Comparison of ENCODE assay signal across 8 mouse cellular contexts in the genomic region with DNA sequence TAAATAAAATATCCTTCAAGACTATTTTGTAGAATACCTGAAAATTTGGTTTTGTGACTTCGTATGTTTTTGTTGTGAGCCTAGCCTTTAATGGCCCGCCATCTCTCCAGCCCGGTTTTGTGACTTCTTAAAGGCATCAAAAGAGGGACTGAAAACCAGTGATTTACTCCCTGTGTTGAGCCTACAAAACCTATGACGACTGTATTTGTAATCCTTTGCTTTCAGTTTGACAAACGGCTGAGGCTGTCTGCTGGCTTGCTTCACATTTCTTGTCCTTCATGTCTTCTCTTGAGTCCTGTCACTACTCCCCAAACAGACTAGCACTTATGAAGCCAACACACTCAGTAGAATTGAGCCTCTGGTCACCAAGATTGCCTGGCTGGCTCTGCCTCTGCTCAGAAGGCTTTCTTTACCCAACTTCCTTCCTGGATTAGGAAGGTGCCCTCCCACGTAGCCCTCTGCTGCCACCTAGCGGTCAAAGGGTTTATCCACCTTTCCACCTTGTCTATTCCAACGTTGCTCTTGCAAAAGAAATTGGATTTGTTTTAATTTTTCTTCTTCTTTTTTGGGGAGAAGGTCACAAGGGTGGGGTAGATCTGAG. TPM values are rescaled to one million over a fixed set of nuclear protein-coding genes. Genes with fewer than 3 reads are reported as not detected.
DNase-seq lines count a peak whose midpoint lies in the region; ATAC-seq and TF ChIP-seq lines count a peak whose summit lies in the region.

No protein-coding gene starts in this region.

- no peak overlapping the region for H3K27ac ChIP-seq in forebrain, postnatal 0 days (ENCODE audit: low read depth, low read length)
- no peak overlapping the region; the same call in 1 of the 2 replicates for H3K27ac ChIP-seq in lung, embryonic 16.5 days (ENCODE audit: low read length)
- H3K27ac ChIP-seq in olfactory bulb, adult 2 months (ENCODE audit: insufficient read depth, low read depth, low read length): no peak overlapping the region
- H3K27ac ChIP-seq in thymus, adult 2 months (ENCODE audit: control insufficient read depth, insufficient read depth, low read length): no peak overlapping the region

- no peaks in the 10 kb centered on the region for H3K9me3 ChIP-seq in forebrain, postnatal 0 days (ENCODE audit: low read length)
- H3K9me3 ChIP-seq in lung, embryonic 16.5 days (ENCODE audit: control insufficient read depth, low read length): no peaks in the 10 kb centered on the region

- TF ChIP-seq POLR2A in olfactory bulb, adult 2 months (IDR thresholded peaks at IDR 0.05; ENCODE audit: insufficient read depth, low read depth, low read length): no peak
- no peak for TF ChIP-seq POLR2A in thymus, adult 2 months (IDR thresholded peaks at IDR 0.05; ENCODE audit: control insufficient read depth, extremely low read depth, insufficient read depth, low read length, poor library complexity)

- H3K27me3 ChIP-seq in forebrain, postnatal 0 days (ENCODE audit: insufficient read depth, low read length): no peaks in the 10 kb centered on the region
- no peaks in the 10 kb centered on the region for H3K27me3 ChIP-seq in lung, embryonic 16.5 days (ENCODE audit: control insufficient read depth, insufficient read depth, low read depth, low read length)
- H3K27me3 ChIP-seq in thymus, adult 2 months (ENCODE audit: control insufficient read depth, insufficient read depth, low read length): no peaks in the 10 kb centered on the region

- no peaks in the 10 kb centered on the region for H3K4me1 ChIP-seq in forebrain, postnatal 0 days (ENCODE audit: insufficient read depth)
- H3K4me1 ChIP-seq in lung, embryonic 16.5 days (replicated peaks; ENCODE audit: control insufficient read depth, insufficient read depth, low read length): no peaks in the 10 kb centered on the region
- H3K4me1 ChIP-seq in olfactory bulb, adult 2 months (ENCODE audit: control insufficient read depth, insufficient read depth, low read length): 0 out of 2 replicates have a peak, but pooled peaks cover 2% of the 10 kb centered on the region
- no peaks in the 10 kb centered on the region for H3K4me1 ChIP-seq in thymus, adult 2 months (replicated peaks; ENCODE audit: control insufficient read depth, insufficient read depth, low read length)

- H3K36me3 ChIP-seq in forebrain, postnatal 0 days (ENCODE audit: insufficient read depth): no peaks in the 10 kb centered on the region
- H3K36me3 ChIP-seq in lung, embryonic 16.5 days (ENCODE audit: control insufficient read depth, insufficient read depth, low read length): no peaks in the 10 kb centered on the region
- H3K36me3 ChIP-seq in thymus, adult 2 months (ENCODE audit: control insufficient read depth, insufficient read depth, low read length): no peaks in the 10 kb centered on the region

- peak; percentile 77 for ATAC-seq in forebrain, postnatal 0 days
- peak; percentile 83 for ATAC-seq in lung, embryonic 16.5 days (ENCODE audit: low read depth)

- intact Hi-C loops in heart, postnatal 36 days (cut with DNase I): loop anchor here (1.0 to 5.0 kb wide), 4 partner anchors 376 to 826 kb away; no protein-coding TSS in a partner anchor

- peak; percentile 72 for DNase-seq in MEL-GATA-1-ER (ENCODE audit: extremely low read depth, low read depth)
- DNase-seq in cerebellum, adult 18-20 months: peak; percentile 83 to 84
- peak; percentile 94 for DNase-seq in forebrain, postnatal 0 days
- DNase-seq in heart, postnatal 36 days: peak; percentile 91 to 95
- peak; percentile 67 to 76 for DNase-seq in layer of hippocampus, adult 18-20 months (ENCODE audit: low spot score in 2 of 2)
- DNase-seq in thymus, adult 2 months: peak; percentile 88

- no peak overlapping the region for H3K9ac ChIP-seq in forebrain, postnatal 0 days
- peak overlapping the region; percentile 51; the same call in 1 of the 2 replicates for H3K9ac ChIP-seq in lung, embryonic 16.5 days (ENCODE audit: low read length)

- peak; percentile 98 for TF ChIP-seq CTCF in forebrain, postnatal 0 days (IDR thresholded peaks at IDR 0.05; ENCODE audit: low read depth)
- peak; percentile 52 for TF ChIP-seq CTCF in olfactory bulb, adult 2 months (IDR thresholded peaks at IDR 0.05; ENCODE audit: insufficient read depth, low read depth, low read length)
- peak; percentile 48; the same call in 1 of the 2 replicates for TF ChIP-seq CTCF in thymus, adult 2 months (IDR thresholded peaks at IDR 0.05; ENCODE audit: borderline replicate concordance, control insufficient read depth, extremely low read depth, insufficient read depth, low read length, poor library complexity)

- no peak overlapping the region for H3K4me3 ChIP-seq in forebrain, postnatal 0 days (ENCODE audit: low read depth, low read length)
- H3K4me3 ChIP-seq in lung, embryonic 16.5 days (ENCODE audit: low read length): no peak overlapping the region
- H3K4me3 ChIP-seq in olfactory bulb, adult 2 months (ENCODE audit: insufficient read depth, low read depth, low read length): no peak overlapping the region
- no peak overlapping the region for H3K4me3 ChIP-seq in thymus, adult 2 months (ENCODE audit: control insufficient read depth, insufficient read depth, low read length)

- no peak overlapping the region for H3K4me2 ChIP-seq in forebrain, postnatal 0 days (ENCODE audit: low read depth)
- H3K4me2 ChIP-seq in lung, embryonic 16.5 days (ENCODE audit: low read depth, low read length): 0 out of 2 replicates have a peak overlapping the region, but pooled peaks have one; percentile 6

- 37% methylated on average over 8 of the region's 8 CpGs for WGBS in forebrain, postnatal 0 days
- 38% methylated on average over 8 of the region's 8 CpGs for WGBS in lung, embryonic 16.5 days
- WGBS in olfactory bulb, adult 2 months: 30% methylated on average over 8 of the region's 8 CpGs
- WGBS in thymus, adult 2 months: 31% methylated on average over 8 of the region's 8 CpGs

RNA-seq across cellular contexts. Expression of gene Abca6, which starts 16.8 kb away (rescaled TPM):
- 0.85 and 2.0 TPM in 2 replicates for total RNA-seq in forebrain, postnatal 0 days (2014; rRNA removed)
- 0.39 and 0.91 TPM in 2 replicates for polyA plus RNA-seq in forebrain, postnatal 0 days (2015; fragmentation: Nextera tagmentation; extraction: Ambion mirVana)
- 1 to 10 TPM; 8.0 to 8.4 TPM for total RNA-seq in heart, postnatal 36 days (2021)
- total RNA-seq in layer of hippocampus, adult 18-20 months (2021): 1 to 10 TPM; 1.8 to 2.2 TPM
- polyA plus RNA-seq in lung, embryonic 16.5 days (2015; fragmentation: Nextera tagmentation; extraction: Ambion mirVana): 1.6 and 2.0 TPM in 2 replicates
- not detected in 2 replicates for polyA plus RNA-seq in olfactory bulb, adult 2 months (2012; ENCODE audit: insufficient read depth, insufficient read length, low replicate concordance, missing spikeins)
- 0.09 and 0.24 TPM in 2 replicates for polyA plus RNA-seq in thymus, adult 2 months (2012; rRNA removed)

Comparison
In these comparisons a context has a peak if more than half of its experiments do, and no peak if none do; other contexts are left out.
1. CTCF ChIP-seq: peak in every context shown above with its lines; median percentile 98 in forebrain, postnatal 0 days; 52 in olfactory bulb, adult 2 months; 48 in thymus, adult 2 months.